Mouse (Mus musculus) macrophage (primary cell): ENCODE measurements at regions not wholly inside any gene's neighbourhood (a gene's known extent, or its start where the extent isn't known, plus 50 kb on each side); places are given as distances from the start of the nearest gene placed in this dataset.

Source experiments
- H3K27ac ChIP-seq: fragments of 350-480 bp; formaldehyde crosslinking; 2 replicates; pipeline ENCODE4 v1.9.0; 2021
- H3K36me3 ChIP-seq: fragments of 350-480 bp; formaldehyde crosslinking; 2 replicates; pipeline ENCODE4 v1.9.0; 2021; ENCODE audit errors: inconsistent target
- H3K4me3 ChIP-seq: fragments of 350-480 bp; formaldehyde crosslinking; 2 replicates; pipeline ENCODE4 v1.9.0; 2021; ENCODE audit errors: inconsistent target
- H3K79me2 ChIP-seq: fragments of 350-480 bp; formaldehyde crosslinking; 2 replicates; pipeline ENCODE4 v1.9.0; 2021; ENCODE audit errors: inconsistent target
- WGBS: methylation state at CpG from one replicate; pipeline ENCODE4 v1.1.7; 2026; ENCODE audit warnings: inconsistent platforms; ENCODE audit not compliant: missing documents; 5-methylcytosine and 5-hydroxymethylcytosine counted together

- H3K79me2 ChIP-seq, result no peaks in the 10 kb centered on the region
- no peak overlapping the region for H3K4me3 ChIP-seq
- H3K36me3 ChIP-seq, result no peaks in the 10 kb centered on the region
- WGBS, result 94% methylated on average over 6 of the region's 6 CpGs
- no peak overlapping the region for H3K27ac ChIP-seq
Measured at GRCm38 (mm10) chr8:127985616-127986015, 372.8 kb upstream of the Nrp1 start.

DNA sequence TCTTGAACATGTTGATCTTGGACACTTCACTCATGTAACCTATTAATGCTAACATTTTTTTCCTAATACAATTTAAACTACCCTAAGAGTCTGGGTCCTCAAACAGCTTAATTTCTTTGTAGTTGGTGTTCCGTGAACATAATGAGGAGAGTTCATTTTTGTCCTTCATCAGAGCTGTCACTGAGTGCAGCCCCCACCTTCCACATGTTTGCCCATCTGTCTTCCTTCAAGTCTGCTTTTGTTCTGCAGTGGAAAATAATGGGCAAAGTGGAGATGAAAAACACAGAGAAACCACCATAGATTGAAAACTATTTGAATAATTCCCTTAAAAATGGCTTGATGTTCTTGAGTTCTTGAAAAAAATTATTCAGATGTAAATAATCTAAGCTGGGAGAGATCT is 369.5 kb upstream of the Nrp1 start:
- Histone ChIP-seq H3K36me3 (no peaks in the 10 kb centered on the region), H3K4me3 (no peak overlapping the region), H3K27ac (no peak overlapping the region), H3K79me2 (no peaks in the 10 kb centered on the region)
- 88% methylated on average over 1 of the region's 1 CpGs for WGBS

- H3K36me3 ChIP-seq, result no peaks in the 10 kb centered on the region
- no peak overlapping the region for H3K27ac ChIP-seq
- H3K79me2 ChIP-seq, result no peaks in the 10 kb centered on the region
- 100% methylated on average over 1 of the region's 1 CpGs for WGBS
- H3K4me3 ChIP-seq, result no peak overlapping the region
Measured at GRCm38 (mm10) chr8:127994898-127995297, 363.5 kb upstream of the Nrp1 start.

- no peaks in the 10 kb centered on the region for H3K36me3 ChIP-seq
- no peak overlapping the region for H3K27ac ChIP-seq
- H3K4me3 ChIP-seq, result no peak overlapping the region
- 89% methylated on average over 1 of the region's 1 CpGs for WGBS
- no peaks in the 10 kb centered on the region for H3K79me2 ChIP-seq
Measured at GRCm38 (mm10) chr8:127995490-127995889, 362.9 kb upstream of the Nrp1 start.

GRCm38 (mm10) chr8:128002386-128002785 is 356.0 kb upstream of the Nrp1 start:
- 83% methylated on average over 2 of the region's 2 CpGs for WGBS

DNA sequence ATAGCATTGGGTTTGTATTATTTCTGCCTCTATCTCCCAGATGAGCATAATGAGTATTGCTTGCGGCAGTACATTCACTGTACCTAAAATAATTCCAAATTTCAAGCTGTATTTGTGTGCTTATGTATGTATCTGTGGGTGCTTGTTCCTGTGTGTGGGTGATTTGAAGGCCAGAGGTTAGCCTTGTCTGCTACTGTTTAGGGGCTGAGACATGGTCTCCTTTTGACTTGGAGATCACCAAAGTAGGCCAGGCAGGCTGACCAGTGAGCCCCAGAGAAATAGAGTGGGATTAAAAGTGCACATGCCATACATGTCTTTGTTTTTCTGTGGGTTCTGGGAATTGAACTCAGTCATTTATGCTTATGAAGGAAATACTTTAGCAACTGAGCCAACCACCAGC is 355.6 kb upstream of the Nrp1 start:
- no peaks in the 10 kb centered on the region for H3K36me3 ChIP-seq
- H3K4me3 ChIP-seq, result no peak overlapping the region
- no peaks in the 10 kb centered on the region for H3K79me2 ChIP-seq
- WGBS, result no CpG with 5 or more reads among the region's 1 CpGs
- no peak overlapping the region for H3K27ac ChIP-seq

More at GRCm38 (mm10) chr8:128002386-128002785, 356.0 kb upstream of the Nrp1 start:
- no peak overlapping the region for H3K4me3 ChIP-seq
- H3K27ac ChIP-seq, result no peak overlapping the region
- H3K79me2 ChIP-seq, result no peaks in the 10 kb centered on the region
- H3K36me3 ChIP-seq, result no peaks in the 10 kb centered on the region

GRCm38 (mm10) chr8:128003385-128003784 is 355.0 kb upstream of the Nrp1 start:
- Histone ChIP-seq H3K4me3 (no peak overlapping the region), H3K79me2 (no peaks in the 10 kb centered on the region), H3K36me3 (no peaks in the 10 kb centered on the region), H3K27ac (no peak overlapping the region)
- 79% methylated on average over 1 of the region's 1 CpGs for WGBS

- H3K27ac ChIP-seq, result no peak overlapping the region
- no peaks in the 10 kb centered on the region for H3K36me3 ChIP-seq
- WGBS, result 96% methylated on average over 3 of the region's 3 CpGs
- no peak overlapping the region for H3K4me3 ChIP-seq
- no peaks in the 10 kb centered on the region for H3K79me2 ChIP-seq
Measured at GRCm38 (mm10) chr8:128003881-128004286, 354.5 kb upstream of the Nrp1 start.

- WGBS, result 92% methylated on average over 6 of the region's 6 CpGs
- no peaks in the 10 kb centered on the region for H3K79me2 ChIP-seq
Measured at GRCm38 (mm10) chr8:128009393-128010010, 348.9 kb upstream of the Nrp1 start.

GRCm38 (mm10) chr8:128017171-128017570 is 341.2 kb upstream of the Nrp1 start:
- Histone ChIP-seq H3K79me2 (no peaks in the 10 kb centered on the region), H3K27ac (no peak overlapping the region), H3K36me3 (no peaks in the 10 kb centered on the region), H3K4me3 (no peak overlapping the region)
- WGBS, result 96% methylated on average over 8 of the region's 8 CpGs

More at GRCm38 (mm10) chr8:128009393-128010010, 348.9 kb upstream of the Nrp1 start:
- no peak overlapping the region for H3K27ac ChIP-seq
- H3K36me3 ChIP-seq, result no peaks in the 10 kb centered on the region
- no peak overlapping the region for H3K4me3 ChIP-seq

GRCm38 (mm10) chr8:128023661-128024060 is 334.7 kb upstream of the Nrp1 start:
- no peak overlapping the region for H3K27ac ChIP-seq
- H3K36me3 ChIP-seq, result no peaks in the 10 kb centered on the region
- WGBS, result 82% methylated on average over 2 of the region's 2 CpGs
- H3K79me2 ChIP-seq, result no peaks in the 10 kb centered on the region
- no peak overlapping the region for H3K4me3 ChIP-seq

GRCm38 (mm10) chr8:128024774-128025222 is 333.6 kb upstream of the Nrp1 start:
- no peaks in the 10 kb centered on the region for H3K79me2 ChIP-seq
- no peak overlapping the region for H3K27ac ChIP-seq
- no peaks in the 10 kb centered on the region for H3K36me3 ChIP-seq
- 93% methylated on average over 2 of the region's 2 CpGs for WGBS
- no peak overlapping the region for H3K4me3 ChIP-seq

- 83% methylated on average over 7 of the region's 7 CpGs for WGBS
- Histone ChIP-seq H3K4me3 (no peak overlapping the region), H3K27ac (no peak overlapping the region)
Measured at GRCm38 (mm10) chr8:128025251-128025856, 333.1 kb upstream of the Nrp1 start.

DNA sequence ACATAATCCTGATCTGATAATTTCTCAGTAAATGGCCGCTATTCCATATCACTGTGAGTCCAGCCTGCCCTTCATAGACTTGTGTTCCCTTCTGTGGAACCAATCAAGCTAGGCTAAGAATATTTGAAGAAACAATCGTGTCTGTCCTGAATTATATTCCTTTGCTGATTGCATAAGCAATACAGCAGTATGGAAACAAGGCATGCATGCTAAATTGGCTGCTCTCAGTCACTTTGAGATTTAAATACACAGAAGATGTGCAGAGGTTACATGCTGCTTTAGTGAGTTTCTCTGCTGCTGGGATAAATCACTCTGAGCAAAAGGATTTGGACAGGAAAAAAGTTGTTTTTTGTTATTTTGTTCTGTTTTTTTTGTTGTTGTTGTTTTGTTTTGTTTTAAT is 331.4 kb upstream of the Nrp1 start:
- Histone ChIP-seq H3K79me2 (no peaks in the 10 kb centered on the region), H3K4me3 (no peak overlapping the region), H3K36me3 (no peaks in the 10 kb centered on the region), H3K27ac (no peak overlapping the region)
- WGBS, result 89% methylated on average over 2 of the region's 2 CpGs

More at GRCm38 (mm10) chr8:128025251-128025856, 333.1 kb upstream of the Nrp1 start:
- H3K36me3 ChIP-seq, result no peaks in the 10 kb centered on the region
- no peaks in the 10 kb centered on the region for H3K79me2 ChIP-seq

DNA sequence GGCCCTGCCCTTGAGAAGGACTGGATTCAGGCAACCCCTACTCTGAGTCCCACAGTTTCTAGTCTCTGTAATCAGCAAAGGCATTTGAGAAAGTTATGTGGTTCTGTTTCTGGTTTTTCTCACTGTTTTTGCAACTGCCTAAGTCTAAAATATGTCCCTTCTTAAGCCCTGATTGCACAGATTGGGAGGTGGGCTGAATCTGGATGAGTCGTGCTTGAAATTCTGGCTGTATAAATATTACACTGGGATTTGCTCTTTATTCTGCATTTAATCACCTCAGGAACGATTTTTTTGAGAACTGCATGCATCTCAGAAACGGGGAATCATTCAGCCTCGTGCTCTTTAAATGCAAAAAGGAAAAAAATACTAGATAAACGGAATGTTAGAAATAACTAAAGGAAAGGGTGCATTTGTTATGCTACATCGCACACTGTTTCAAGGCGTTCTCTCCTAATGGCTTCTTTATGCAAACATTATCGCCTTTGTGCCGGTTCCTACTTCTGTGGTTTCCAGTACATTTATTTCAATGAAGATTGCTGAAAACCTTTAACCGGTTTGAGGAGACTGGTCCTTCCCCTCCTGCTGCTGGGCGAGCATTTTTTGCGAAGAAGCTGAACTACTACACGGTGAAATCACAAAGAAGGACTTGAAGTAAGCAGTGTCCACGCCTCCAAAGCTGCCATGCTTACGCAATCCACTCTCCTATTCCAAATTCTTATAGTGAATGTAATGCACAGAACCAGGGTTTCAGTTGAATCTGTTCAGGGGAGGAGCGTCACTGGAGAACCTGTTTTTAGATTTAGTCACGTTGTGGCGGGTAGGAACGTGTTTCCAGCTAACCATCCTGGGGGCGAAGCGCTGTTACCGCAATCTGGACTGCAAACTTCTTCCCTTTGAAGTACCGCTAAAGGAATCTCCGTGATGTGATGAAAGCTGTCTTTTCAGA is 327.8 kb upstream of the Nrp1 start:
- 90% methylated on average over 24 of the region's 24 CpGs for WGBS
- no peaks in the 10 kb centered on the region for H3K36me3 ChIP-seq
- no peak overlapping the region for H3K4me3 ChIP-seq
- no peak overlapping the region for H3K27ac ChIP-seq
- no peaks in the 10 kb centered on the region for H3K79me2 ChIP-seq
